Mouse (Mus musculus): ENCODE results near the gene Gm17416. TPM values are rescaled to one million over a fixed set of nuclear protein-coding genes. Genes with fewer than 3 reads are reported as not detected.

Gm17416 gene
- polyA plus RNA-seq, 1 experiment from 2014 or later, result not detected

- no peaks in the 10 kb centered on the region for H3K36me3 ChIP-seq
- no peaks in the 10 kb centered on the region for H3K9me3 ChIP-seq
- no peak overlapping the region for H3K4me2 ChIP-seq
- ATAC-seq (ENCODE audit: low read depth), result no peak
- no peak overlapping the region for H3K9ac ChIP-seq
- no peak overlapping the region for H3K4me3 ChIP-seq
- H3K27me3 ChIP-seq, result no peaks in the 10 kb centered on the region
- no peaks in the 10 kb centered on the region for H3K4me1 ChIP-seq (replicated peaks)
- WGBS, result 87% methylated on average over 8 of the region's 8 CpGs
- H3K27ac ChIP-seq (replicated peaks), result no peak overlapping the region
Measured at GRCm38 (mm10) chr2:152573484-152573883, 4.3 kb downstream of the Gm17416 start.

- H3K9ac ChIP-seq, result no peak within 1 kb of the TSS
- no peaks in the 10 kb centered on the region for H3K4me1 ChIP-seq (replicated peaks)
- ATAC-seq (ENCODE audit: low read depth), result no peak
- H3K4me2 ChIP-seq, result no peak within 1 kb of the TSS
- H3K9me3 ChIP-seq, result no peaks in the 10 kb centered on the region
- H3K4me3 ChIP-seq, result no peak within 1 kb of the TSS
- 79% methylated on average over 7 of the region's 7 CpGs for WGBS
- H3K27me3 ChIP-seq, result no peaks in the 10 kb centered on the region
- H3K36me3 ChIP-seq, result no peaks in the 10 kb centered on the region
- H3K27ac ChIP-seq (replicated peaks), result no peak within 1 kb of the TSS
Measured at GRCm38 (mm10) chr2:152580107-152580506, 11.0 kb downstream of the Gm17416 start, which contains the start of gene Defb19. Gene Defb19 (minus strand): TSS chr2:152580312.

- Histone ChIP-seq H3K9me3 (no peaks in the 10 kb centered on the region), H3K27ac (replicated peaks) (no peak overlapping the region), H3K4me2 (no peak overlapping the region), H3K9ac (no peak overlapping the region), H3K4me3 (no peak overlapping the region), H3K27me3 (no peaks in the 10 kb centered on the region), H3K36me3 (no peaks in the 10 kb centered on the region), H3K4me1 (replicated peaks) (no peaks in the 10 kb centered on the region)
- WGBS, result 91% methylated on average over 11 of the region's 11 CpGs
- ATAC-seq (ENCODE audit: low read depth), result no peak
Measured at GRCm38 (mm10) chr2:152580612-152581011, 11.5 kb downstream of the Gm17416 start.

GRCm38 (mm10) chr2:152586926-152587560 is 17.9 kb downstream of the Gm17416 start:
- no peak for ATAC-seq (ENCODE audit: low read depth)

GRCm38 (mm10) chr2:152588450-152588849 is 19.3 kb downstream of the Gm17416 start:
- Histone ChIP-seq H3K9me3 (no peaks in the 10 kb centered on the region), H3K4me1 (replicated peaks) (no peaks in the 10 kb centered on the region), H3K27me3 (no peaks in the 10 kb centered on the region), H3K4me3 (no peak overlapping the region), H3K36me3 (no peaks in the 10 kb centered on the region), H3K27ac (replicated peaks) (no peak overlapping the region), H3K9ac (no peak overlapping the region), H3K4me2 (no peak overlapping the region)
- 40% methylated on average over 2 of the region's 2 CpGs for WGBS
- no peak for ATAC-seq (ENCODE audit: low read depth)

More at GRCm38 (mm10) chr2:152586926-152587560, 17.9 kb downstream of the Gm17416 start:
- Histone ChIP-seq H3K4me3 (no peak overlapping the region), H3K27me3 (no peaks in the 10 kb centered on the region), H3K27ac (replicated peaks) (no peak overlapping the region), H3K9me3 (no peaks in the 10 kb centered on the region), H3K4me1 (replicated peaks) (no peaks in the 10 kb centered on the region), H3K4me2 (no peak overlapping the region), H3K9ac (no peak overlapping the region), H3K36me3 (no peaks in the 10 kb centered on the region)
- 73% methylated on average over 4 of the region's 4 CpGs for WGBS

- WGBS, result 60% methylated on average over 6 of the region's 6 CpGs
Measured at GRCm38 (mm10) chr2:152589021-152589420, 19.9 kb downstream of the Gm17416 start.

GRCm38 (mm10) chr2:152599299-152599698 is 30.2 kb downstream of the Gm17416 start, which contains the start of gene Defb45:
Gene Defb45 (minus strand): TSS chr2:152599399.
- Histone ChIP-seq H3K27ac (replicated peaks) (no peak within 1 kb of the TSS), H3K9me3 (no peaks in the 10 kb centered on the region), H3K27me3 (no peaks in the 10 kb centered on the region), H3K4me1 (replicated peaks) (no peaks in the 10 kb centered on the region), H3K4me3 (no peak within 1 kb of the TSS), H3K4me2 (no peak within 1 kb of the TSS), H3K36me3 (no peaks in the 10 kb centered on the region), H3K9ac (no peak within 1 kb of the TSS)
- WGBS, result 64% methylated on average over 7 of the region's 7 CpGs
- no peak for ATAC-seq (ENCODE audit: low read depth)

More at GRCm38 (mm10) chr2:152589021-152589420, 19.9 kb downstream of the Gm17416 start:
- H3K27me3 ChIP-seq, result no peaks in the 10 kb centered on the region
- no peak overlapping the region for H3K4me3 ChIP-seq
- H3K9me3 ChIP-seq, result no peaks in the 10 kb centered on the region
- no peak for ATAC-seq (ENCODE audit: low read depth)
- H3K9ac ChIP-seq, result no peak overlapping the region
- no peak overlapping the region for H3K27ac ChIP-seq (replicated peaks)
- H3K4me1 ChIP-seq (replicated peaks), result no peaks in the 10 kb centered on the region
- H3K4me2 ChIP-seq, result no peak overlapping the region
- H3K36me3 ChIP-seq, result no peaks in the 10 kb centered on the region

- Histone ChIP-seq H3K36me3 (no peaks in the 10 kb centered on the region), H3K4me3 (no peak overlapping the region), H3K4me2 (no peak overlapping the region), H3K27me3 (no peaks in the 10 kb centered on the region), H3K27ac (replicated peaks) (no peak overlapping the region), H3K4me1 (replicated peaks) (no peaks in the 10 kb centered on the region), H3K9ac (no peak overlapping the region), H3K9me3 (no peaks in the 10 kb centered on the region)
- 73% methylated on average over 6 of the region's 6 CpGs for WGBS
- ATAC-seq (ENCODE audit: low read depth), result no peak
Measured at GRCm38 (mm10) chr2:152600076-152600475, 30.9 kb downstream of the Gm17416 start.

- ATAC-seq (ENCODE audit: low read depth), result no peak
- no peak overlapping the region for H3K9ac ChIP-seq
- H3K27me3 ChIP-seq, result no peaks in the 10 kb centered on the region
- H3K27ac ChIP-seq (replicated peaks), result no peak overlapping the region
- no peaks in the 10 kb centered on the region for H3K36me3 ChIP-seq
- H3K9me3 ChIP-seq, result no peaks in the 10 kb centered on the region
- H3K4me1 ChIP-seq (replicated peaks), result no peaks in the 10 kb centered on the region
- H3K4me3 ChIP-seq, result no peak overlapping the region
- no peak overlapping the region for H3K4me2 ChIP-seq
- 78% methylated on average over 4 of the region's 4 CpGs for WGBS
Measured at GRCm38 (mm10) chr2:152601275-152601960, 32.3 kb downstream of the Gm17416 start.

GRCm38 (mm10) chr2:152604057-152604456 is 34.9 kb downstream of the Gm17416 start, which contains the start of gene Defb36:
Gene Defb36 (plus strand): TSS chr2:152604327.
- no peak within 1 kb of the TSS for H3K9ac ChIP-seq
- H3K4me2 ChIP-seq, result no peak within 1 kb of the TSS
- peaks cover 4% of the 10 kb centered on the region; the same call in 1 of the 2 replicates for H3K9me3 ChIP-seq
- ATAC-seq (ENCODE audit: low read depth), result no peak
- WGBS, result 87% methylated on average over 15 of the region's 15 CpGs
- no peaks in the 10 kb centered on the region for H3K4me1 ChIP-seq (replicated peaks)
- H3K27ac ChIP-seq (replicated peaks), result no peak within 1 kb of the TSS
- no peaks in the 10 kb centered on the region for H3K36me3 ChIP-seq
- no peaks in the 10 kb centered on the region for H3K27me3 ChIP-seq
- no peak within 1 kb of the TSS for H3K4me3 ChIP-seq

GRCm38 (mm10) chr2:152607746-152608145 is 38.6 kb downstream of the Gm17416 start:
- H3K27ac ChIP-seq (replicated peaks), result no peak overlapping the region
- no peak overlapping the region for H3K4me2 ChIP-seq
- H3K9ac ChIP-seq, result no peak overlapping the region
- no peaks in the 10 kb centered on the region for H3K4me1 ChIP-seq (replicated peaks)
- peaks cover 4% of the 10 kb centered on the region; the same call in 1 of the 2 replicates for H3K9me3 ChIP-seq
- ATAC-seq (ENCODE audit: low read depth), result no peak
- 63% methylated on average over 6 of the region's 6 CpGs for WGBS
- H3K27me3 ChIP-seq, result no peaks in the 10 kb centered on the region
- H3K4me3 ChIP-seq, result no peak overlapping the region
- H3K36me3 ChIP-seq, result no peaks in the 10 kb centered on the region

- Histone ChIP-seq H3K27ac (replicated peaks) (no peak overlapping the region), H3K4me1 (replicated peaks) (no peaks in the 10 kb centered on the region), H3K9ac (no peak overlapping the region), H3K4me2 (no peak overlapping the region), H3K27me3 (no peaks in the 10 kb centered on the region), H3K36me3 (no peaks in the 10 kb centered on the region), H3K4me3 (no peak overlapping the region), H3K9me3 (peaks cover 4% of the 10 kb centered on the region; the same call in 1 of the 2 replicates)
- no peak for ATAC-seq (ENCODE audit: low read depth)
- WGBS, result 81% methylated on average over 1 of the region's 1 CpGs
Measured at GRCm38 (mm10) chr2:152608719-152609118, 39.6 kb downstream of the Gm17416 start.
